20 mouse cellular contexts compared by ENCODE assay signal in the genomic region with DNA sequence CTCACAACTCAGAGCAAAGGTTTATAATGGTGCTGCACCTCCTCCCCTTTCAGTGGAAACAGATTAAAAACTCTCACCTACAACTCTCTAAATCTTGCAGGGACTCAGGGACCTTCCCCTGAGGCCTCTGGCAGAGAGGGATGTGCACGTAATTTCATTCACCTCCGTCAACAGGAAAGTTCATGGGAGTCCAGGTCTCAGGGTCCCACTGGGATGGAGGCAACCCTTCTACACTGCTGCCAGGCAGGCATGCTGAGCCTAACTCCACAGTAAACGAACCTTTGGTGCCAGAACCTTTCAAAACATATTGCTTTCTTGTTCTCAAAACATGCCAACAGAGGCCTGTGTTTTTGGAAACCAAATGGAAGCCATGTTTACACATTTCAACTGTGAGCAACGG.
"Had no signal": no experiment of that assay in that cellular context is flagged by ENCODE, and none has a peak within 500 bp of the region (broad histone marks: within the 10 kb centered on the region; RNA-seq: fewer than 3 reads in every experiment).

No protein-coding gene starts in this region.

- H3K9ac ChIP-seq: limb, embryonic 12.5 days; limb, embryonic 15.5 days; lung, embryonic 14.5 days; midbrain, embryonic 12.5 days; midbrain, embryonic 15.5 days; neural tube, embryonic 12.5 days; neural tube, embryonic 15.5 days had no signal

- H3K4me3 ChIP-seq: layer of hippocampus, adult 2 months; left cerebral cortex, adult 2 months; limb, embryonic 12.5 days; limb, embryonic 15.5 days; midbrain, embryonic 12.5 days; midbrain, embryonic 15.5 days; neural tube, embryonic 12.5 days; neural tube, embryonic 15.5 days had no signal

- H3K27ac ChIP-seq: kidney, postnatal 0 days; layer of hippocampus, adult 2 months; left cerebral cortex, adult 2 months; limb, embryonic 12.5 days; limb, embryonic 15.5 days; macrophage; midbrain, embryonic 12.5 days; midbrain, embryonic 15.5 days; neural tube, embryonic 12.5 days; neural tube, embryonic 15.5 days; stomach, postnatal 0 days had no signal

- H3K4me2 ChIP-seq: limb, embryonic 12.5 days; limb, embryonic 15.5 days; lung, embryonic 14.5 days; midbrain, embryonic 12.5 days; midbrain, embryonic 15.5 days; neural tube, embryonic 12.5 days; neural tube, embryonic 15.5 days had no signal

- ATAC-seq: intestine, postnatal 0 days; lung, postnatal 0 days; midbrain, embryonic 15.5 days had no signal

- H3K9me3 ChIP-seq: limb, embryonic 12.5 days; limb, embryonic 15.5 days; midbrain, embryonic 12.5 days; midbrain, embryonic 15.5 days; neural tube, embryonic 12.5 days; neural tube, embryonic 15.5 days had no signal

- H3K36me3 ChIP-seq: midbrain, embryonic 12.5 days; midbrain, embryonic 15.5 days; neural tube, embryonic 12.5 days; neural tube, embryonic 15.5 days had no signal

- H3K27me3 ChIP-seq: limb, embryonic 12.5 days; limb, embryonic 15.5 days; midbrain, embryonic 12.5 days; midbrain, embryonic 15.5 days; neural tube, embryonic 12.5 days; neural tube, embryonic 15.5 days had no signal

- H3K4me1 ChIP-seq: midbrain, embryonic 15.5 days; neural tube, embryonic 12.5 days; neural tube, embryonic 15.5 days had no signal

- DNase-seq: kidney, adult 2 months; layer of hippocampus, adult 9-11 months; lung, embryonic 14.5 days; right cerebral cortex, adult 18-20 months; right cerebral cortex, postnatal 14 days; right cerebral cortex, postnatal 4 days; thymus, postnatal 25 days had no signal
